Mouse (Mus musculus) CH12.LX (cell line): Measurements from ENCODE around the gene Cd81.

Source experiments
- BHLHE40 ChIP-seq: IDR thresholded peaks from 2 replicates; pipeline ENCODE4 v1.6.1; 2011; ENCODE audit warnings: mild to moderate bottlenecking, low read depth, low read length, improper control_type of control experiment
- CTCF ChIP-seq, 2 experiments: IDR thresholded peaks in 1 of 2; conservative IDR thresholded peaks in 1 of 2; 2 replicates each; pipeline ENCODE4 v1.5.1; 2011 to 2012; ENCODE audit warnings: low read depth in 2 of 2, low read length in 2 of 2, improper control_type of control experiment in 1 of 2, inconsistent platforms in 1 of 2, mild to moderate bottlenecking in 1 of 2, moderate library complexity in 1 of 2
- EP300 ChIP-seq: IDR thresholded peaks from 2 replicates; pipeline ENCODE4 v1.6.1; 2011; ENCODE audit warnings: low read length, improper control_type of control experiment
- GABPA ChIP-seq: IDR thresholded peaks from 2 replicates; pipeline ENCODE4 v1.6.1; 2012; ENCODE audit warnings: low read depth, low read length, improper control_type of control experiment, inconsistent platforms; ENCODE audit not compliant: insufficient replicate concordance
- JUND ChIP-seq: conservative IDR thresholded peaks from 2 replicates; pipeline ENCODE4 v1.6.1; 2011; ENCODE audit warnings: low read depth, low read length, improper control_type of control experiment
- KAT2A ChIP-seq: IDR thresholded peaks from 2 replicates; pipeline ENCODE4 v1.6.1; 2012; ENCODE audit warnings: low read length, improper control_type of control experiment, inconsistent platforms; ENCODE audit not compliant: insufficient replicate concordance
- MAFK ChIP-seq: IDR thresholded peaks from 2 replicates; pipeline ENCODE4 v1.6.1; 2011; ENCODE audit warnings: low read length, improper control_type of control experiment; ENCODE audit not compliant: insufficient replicate concordance
- MAX ChIP-seq: IDR thresholded peaks from 2 replicates; pipeline ENCODE4 v1.6.1; 2011; ENCODE audit warnings: low read length, improper control_type of control experiment
- POLR2A ChIP-seq: IDR thresholded peaks from 2 replicates; pipeline ENCODE4 v1.6.1; 2011; ENCODE audit warnings: low read depth, mild to moderate bottlenecking, improper control_type of control experiment, low read length
- RCOR1 ChIP-seq: conservative IDR thresholded peaks from 2 replicates; pipeline ENCODE4 v1.6.1; 2012; ENCODE audit warnings: low read depth, mild to moderate bottlenecking, inconsistent platforms, low read length, improper control_type of control experiment
- TBP ChIP-seq: conservative IDR thresholded peaks from 2 replicates; pipeline ENCODE4 v1.6.1; 2011; ENCODE audit warnings: low read depth, low read length, improper control_type of control experiment
- TCF12 ChIP-seq: IDR thresholded peaks from 2 replicates; pipeline ENCODE4 v1.6.1; 2014; ENCODE audit warnings: low read depth, mild to moderate bottlenecking, inconsistent platforms, low read length, improper control_type of control experiment

- TF ChIP-seq POLR2A (no peak), CTCF (conservative IDR thresholded peaks at IDR 0.05 in 1 of 2, IDR thresholded peaks at IDR 0.05 in 1 of 2; ENCODE audit: low read depth in 2 of 2, low read length in 2 of 2) (no peak), KAT2A (no peak), EP300 (no peak), RCOR1 (no peak), MAFK (no peak), TCF12 (no peak), TBP (no peak), BHLHE40 (no peak), JUND (no peak), GABPA (no peak), MAX (no peak)
These were observed 59.9 kb downstream of the Cd81 start for GRCm38 (mm10) chr7:143112395-143112794.
